Mouse (Mus musculus) thymus, postnatal 0 days (tissue): ENCODE measurements around the gene Gas2l2. TPM values are rescaled to one million over a fixed set of nuclear protein-coding genes. Genes with fewer than 3 reads are reported as not detected.
A peak's percentile ranks its signal among the peaks of the same experiment; 100 is the strongest.

Experiments
- DNase-seq: peaks from one replicate; pipeline ENCODE4 v3.0.0-alpha.2; 2015; ENCODE audit warnings: low spot score
- polyA plus RNA-seq: library from polyadenylated mRNA; unstranded; fragments of >200 nt; fragmentation: Nextera tagmentation; extraction: Ambion mirVana; gene quantifications from 2 replicates; pipeline ENCODE4 v1.2.1, GENCODE M21; 2015

Gene Gas2l2
- 0.12 and 0.21 TPM in 2 replicates for polyA plus RNA-seq

DNA sequence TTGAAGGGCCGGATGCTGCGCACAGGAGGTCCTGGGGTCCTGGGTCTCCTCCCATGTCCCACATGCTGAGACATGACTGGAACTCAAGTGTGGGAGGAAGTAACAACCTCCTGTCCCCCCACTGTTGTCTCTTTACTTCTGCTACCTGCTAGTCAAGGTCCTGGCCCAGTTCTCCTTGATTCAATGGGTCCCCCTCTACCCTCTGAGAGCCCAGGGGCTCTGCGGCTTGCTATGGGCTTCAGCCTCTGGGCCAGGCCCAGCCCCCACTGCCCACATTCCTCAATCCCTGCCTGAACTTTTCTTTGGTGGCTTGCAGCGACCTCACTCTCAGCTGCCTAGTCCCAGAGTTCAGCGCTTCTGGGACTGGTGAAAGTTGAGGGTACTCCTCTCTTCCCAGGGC lies at the start of gene Gas2l2:
Gas2l2 (minus strand) TSS at position 101 of the 400 bp plus-strand sequence.
- DNase-seq = no peak

DNA sequence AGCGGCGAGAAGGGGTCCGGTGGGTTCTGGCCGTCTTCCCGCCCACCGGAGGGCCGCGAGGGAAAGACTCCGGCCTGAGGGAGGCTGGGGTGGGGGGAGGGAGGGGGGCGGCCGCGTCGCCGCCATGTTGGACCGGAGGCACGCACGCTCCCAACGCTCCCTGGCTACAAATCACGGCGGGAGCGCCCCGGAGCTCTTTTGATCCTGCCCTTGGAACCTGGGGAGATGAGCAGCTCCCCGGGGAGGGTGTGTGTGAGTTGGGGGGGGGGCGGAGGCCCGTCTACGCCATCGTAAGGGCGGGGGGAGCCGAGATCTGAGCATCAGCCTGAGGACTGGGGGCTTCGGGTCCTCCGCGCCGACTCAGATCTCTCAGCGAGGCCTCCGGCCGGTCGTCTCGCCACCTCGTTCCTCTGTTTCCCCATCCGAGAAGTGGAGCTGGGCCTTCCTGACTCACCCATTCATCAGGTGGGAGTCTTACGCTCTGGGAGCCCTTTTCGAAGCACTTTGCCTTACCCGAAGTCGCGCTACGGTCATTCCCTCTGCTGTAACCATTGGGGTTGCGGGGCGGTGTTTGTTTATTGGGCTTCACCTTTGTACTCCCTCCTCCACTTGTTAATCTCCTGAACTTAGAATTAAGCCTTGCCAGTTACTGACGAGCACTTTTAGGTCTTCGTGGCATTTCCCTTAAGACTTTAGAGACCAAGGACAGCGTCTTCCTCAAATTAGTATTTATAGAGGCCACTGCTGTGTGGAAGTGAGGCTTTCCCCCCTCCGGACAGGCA lies 44.2 kb upstream of the Gas2l2 start:
- no peak for DNase-seq

DNA sequence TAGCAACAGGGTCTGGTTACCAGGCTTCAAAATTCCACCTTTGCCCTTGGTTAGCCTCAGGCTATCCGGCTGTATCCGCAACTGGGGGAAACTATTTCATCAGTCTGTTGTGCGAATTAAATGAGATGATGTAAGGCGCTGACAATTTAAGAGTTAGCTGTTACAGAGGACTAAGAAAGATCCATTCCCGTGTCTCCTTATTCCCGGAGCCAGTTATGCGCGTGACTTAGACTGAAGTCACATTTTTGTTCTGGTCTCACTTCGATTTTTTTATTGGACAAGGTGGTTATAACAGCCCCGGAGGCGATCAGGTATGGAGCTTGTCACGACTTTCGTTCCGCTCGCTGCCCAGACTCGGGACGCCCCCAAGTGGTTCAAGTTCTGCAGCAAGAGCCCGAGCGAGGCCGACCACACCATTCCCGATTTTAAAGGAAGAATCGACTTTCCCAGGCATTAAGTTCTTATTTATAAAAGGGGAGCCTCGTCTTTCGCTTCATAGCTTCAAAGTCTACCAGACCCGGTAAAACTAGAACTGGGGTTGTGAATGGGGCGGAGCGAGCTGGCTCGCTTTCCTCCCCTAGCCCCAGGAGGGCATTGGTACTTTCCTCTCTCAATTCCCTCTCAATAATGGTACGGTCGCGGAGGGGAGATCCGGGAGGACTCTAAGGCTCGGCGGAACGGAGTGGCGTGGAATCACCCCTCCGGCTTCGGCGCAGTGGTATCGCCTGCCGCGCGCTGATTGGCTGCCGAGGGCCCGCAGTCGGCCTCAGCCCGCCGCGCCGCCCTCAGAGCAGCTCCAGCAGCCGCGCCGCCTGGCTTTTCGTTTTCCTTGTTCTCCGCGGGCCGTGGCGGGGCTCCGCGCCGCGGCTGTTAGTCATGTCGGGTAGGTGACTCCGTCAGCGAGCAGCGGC lies 43.3 kb upstream of the Gas2l2 start, which contains the start of gene Taf15:
Taf15 (plus strand) TSS at position 763 of the 911 bp plus-strand sequence.
- DNase-seq = peak; percentile 99

DNA sequence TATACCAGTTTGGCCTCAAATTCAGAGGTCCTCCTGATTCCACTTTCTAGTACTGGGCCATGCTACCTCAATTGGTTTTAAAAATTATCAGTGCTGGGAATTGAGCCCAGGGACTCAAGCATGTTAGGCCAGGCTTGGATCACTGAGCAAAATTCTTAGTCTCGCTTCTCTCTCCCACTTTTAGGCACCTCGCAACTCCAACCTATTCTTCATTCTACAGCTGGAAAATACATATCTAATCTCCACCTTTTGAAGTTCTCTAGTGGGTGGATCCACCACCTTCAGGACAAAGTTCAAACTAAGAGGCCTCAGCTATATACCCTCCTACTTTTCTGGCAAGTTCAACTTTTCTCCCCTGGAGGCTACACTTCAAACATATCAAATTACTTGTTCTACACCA lies 42.5 kb upstream of the Gas2l2 start:
- peak; percentile 9 for DNase-seq

DNA sequence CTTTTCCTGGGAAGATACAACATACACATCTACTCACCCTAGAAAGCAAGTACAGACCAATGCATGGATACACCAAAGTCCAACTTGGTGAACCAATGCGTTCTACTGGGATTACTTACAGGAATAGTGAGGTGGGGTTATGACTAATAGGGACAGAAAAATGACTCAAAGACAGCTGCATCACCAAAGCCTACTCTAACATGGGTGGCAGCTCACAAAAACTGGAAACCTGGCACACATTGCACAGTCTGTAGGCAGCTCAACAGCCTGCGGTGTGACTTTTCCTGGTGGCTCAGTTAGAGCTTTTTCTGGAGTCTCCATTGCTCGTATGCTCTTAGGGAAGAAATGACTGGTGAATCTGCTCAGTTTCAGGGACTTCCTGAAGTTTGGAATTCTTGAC lies 39.5 kb upstream of the Gas2l2 start:
- DNase-seq = no peak

DNA sequence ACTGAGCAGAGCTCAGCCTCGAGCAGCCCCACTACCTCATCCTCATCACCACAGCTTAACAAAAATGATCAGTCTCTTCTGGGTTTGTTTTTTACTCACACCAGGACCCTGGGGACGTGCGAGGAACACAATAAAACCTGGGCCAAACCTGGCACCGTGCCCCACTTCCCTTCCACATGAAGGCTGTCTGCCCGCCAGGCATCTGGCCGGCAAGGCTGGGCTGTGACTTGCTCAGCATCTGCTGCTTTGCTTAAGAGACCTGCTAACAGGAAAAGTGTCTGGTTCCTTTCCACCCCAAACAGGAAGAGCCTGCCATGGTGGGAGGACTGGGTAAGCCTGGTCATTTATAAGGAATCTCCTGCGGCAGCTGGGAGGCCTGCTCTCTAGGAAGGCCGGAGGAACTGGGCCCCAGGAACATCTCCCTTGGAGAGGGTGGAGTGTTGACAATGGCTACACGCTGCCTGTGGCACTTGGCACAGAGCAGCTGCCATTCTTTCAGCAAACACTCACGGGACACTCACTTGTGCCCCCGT lies 37.9 kb upstream of the Gas2l2 start:
- DNase-seq = no peak

DNA sequence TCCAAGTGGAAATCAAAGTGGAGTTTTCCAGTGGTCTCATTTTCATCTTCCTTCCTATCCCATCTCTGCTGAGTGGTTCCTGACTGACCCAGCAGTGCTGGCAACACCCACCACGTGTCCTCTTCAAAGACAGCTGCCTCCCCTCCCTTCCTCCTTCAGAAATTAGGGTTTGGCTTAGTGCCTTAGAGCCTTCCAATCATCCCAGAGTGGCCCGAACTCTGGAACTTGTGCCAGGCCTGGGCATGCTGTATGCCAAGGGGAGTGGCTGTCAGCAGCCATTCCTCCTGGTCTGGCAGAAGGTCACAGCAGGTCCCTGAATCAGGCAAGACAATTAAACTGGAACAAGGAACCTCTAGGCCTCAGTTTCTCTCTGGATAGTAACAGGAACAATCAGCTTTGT lies 36.7 kb upstream of the Gas2l2 start:
- no peak for DNase-seq

DNA sequence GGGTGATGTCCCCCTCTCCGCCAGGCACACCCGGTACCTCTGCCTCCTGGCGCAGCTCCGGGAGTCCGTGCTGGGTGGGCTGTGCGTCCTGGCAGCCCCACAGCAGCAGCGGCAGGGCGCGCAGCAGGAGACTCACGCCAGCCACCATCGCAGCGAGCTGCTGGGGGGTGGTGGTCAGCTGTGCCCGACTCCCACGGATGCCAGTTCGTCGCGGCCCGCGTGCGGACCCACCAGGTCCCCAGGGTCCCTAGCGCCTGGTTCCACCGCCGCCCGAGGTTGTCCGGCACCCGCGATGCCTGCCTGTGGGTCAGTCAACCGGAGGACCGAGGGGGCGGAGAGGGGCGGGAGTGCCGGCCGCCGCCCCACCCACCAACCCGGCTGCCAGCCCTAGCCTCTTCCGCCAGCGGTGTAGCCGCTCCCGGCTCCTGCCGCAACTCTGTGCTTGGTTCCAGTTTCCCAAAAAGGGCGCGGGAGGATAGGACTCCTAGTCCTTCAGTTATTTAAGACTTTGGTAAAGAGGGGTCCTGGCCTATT lies 33.5 kb upstream of the Gas2l2 start, which contains the start of gene Mmp28:
Mmp28 (minus strand) TSS at position 361 of the 534 bp plus-strand sequence.
- DNase-seq = no peak

DNA sequence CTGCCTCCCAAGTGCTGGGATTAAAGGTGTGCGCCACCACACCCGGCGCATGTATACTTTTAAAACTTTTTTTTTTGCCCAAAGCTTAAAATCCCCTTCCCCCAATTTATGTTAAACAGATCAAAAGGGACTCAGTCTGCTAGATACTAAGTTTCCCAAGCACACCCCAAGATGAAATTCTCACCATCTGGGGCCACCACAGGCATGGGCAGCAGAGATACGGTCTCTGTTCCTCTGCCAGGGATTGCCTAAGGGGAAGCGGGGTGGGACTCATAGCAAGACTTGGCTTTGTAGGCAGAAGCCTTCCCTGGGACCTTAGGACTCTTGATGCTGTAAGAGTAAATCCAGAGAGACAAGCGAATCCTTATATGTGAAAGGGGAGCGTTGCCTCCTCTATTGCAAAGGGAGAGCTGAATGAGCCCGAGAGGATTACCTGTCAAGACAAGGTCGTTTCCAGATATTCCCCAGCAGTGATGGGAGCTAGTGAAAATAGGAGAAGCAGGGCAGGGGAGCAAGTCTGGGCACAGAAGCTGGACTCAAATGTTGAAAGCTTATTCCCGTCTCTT lies 32.3 kb upstream of the Gas2l2 start:
- DNase-seq = no peak

DNA sequence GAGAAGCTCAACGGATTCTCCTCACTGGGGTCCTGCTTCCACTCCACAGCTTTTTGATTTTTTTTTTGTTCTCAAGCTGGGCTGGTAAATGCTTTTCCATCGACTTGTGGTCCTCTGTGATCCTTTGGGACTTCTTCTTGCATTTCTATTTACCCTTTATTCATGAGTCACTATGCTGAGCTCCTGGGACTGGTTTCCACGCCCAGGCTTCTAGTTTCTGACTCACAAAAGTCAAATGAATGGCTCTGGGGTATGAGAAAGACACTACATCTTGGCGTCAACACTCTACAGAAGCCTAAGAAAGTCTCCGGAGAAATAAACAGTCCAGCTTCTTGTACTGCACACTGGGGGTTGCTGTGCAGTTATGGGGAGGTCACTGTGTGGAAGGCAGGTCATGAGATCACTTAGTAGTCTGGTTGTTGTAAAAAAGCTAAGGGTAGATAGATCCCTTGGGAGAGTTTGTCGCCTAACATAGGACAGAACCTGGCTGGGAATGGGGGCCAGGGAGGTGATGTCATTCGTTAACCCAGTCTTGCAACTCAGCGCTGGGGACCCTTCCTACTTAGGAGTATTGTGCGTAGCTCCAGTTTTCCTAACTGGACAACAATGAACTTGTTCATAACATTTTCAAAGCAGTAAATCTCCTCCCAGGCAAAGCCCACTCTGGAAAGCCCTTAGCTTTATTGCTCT lies 28.8 kb upstream of the Gas2l2 start:
- DNase-seq = no peak

DNA sequence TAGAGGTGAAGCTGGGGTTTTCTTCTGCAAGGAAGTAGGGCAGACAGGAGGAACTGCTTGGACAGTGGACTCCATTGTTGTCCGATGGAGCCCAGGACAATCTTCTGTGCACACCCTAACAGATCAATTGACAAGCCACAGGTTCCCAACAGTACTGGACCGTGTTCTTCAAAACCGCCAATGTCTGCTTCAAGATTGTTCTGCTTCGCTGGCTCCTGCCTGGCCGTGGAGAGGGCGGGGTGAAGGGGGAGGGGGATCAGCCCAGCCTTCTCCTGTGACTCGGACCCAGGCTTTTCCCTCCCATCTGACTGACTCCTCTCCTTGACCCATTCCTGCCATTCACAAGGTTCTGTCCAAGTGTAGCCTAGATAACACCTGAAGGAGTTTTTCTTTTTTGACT lies 28.0 kb upstream of the Gas2l2 start:
- DNase-seq = no peak

DNA sequence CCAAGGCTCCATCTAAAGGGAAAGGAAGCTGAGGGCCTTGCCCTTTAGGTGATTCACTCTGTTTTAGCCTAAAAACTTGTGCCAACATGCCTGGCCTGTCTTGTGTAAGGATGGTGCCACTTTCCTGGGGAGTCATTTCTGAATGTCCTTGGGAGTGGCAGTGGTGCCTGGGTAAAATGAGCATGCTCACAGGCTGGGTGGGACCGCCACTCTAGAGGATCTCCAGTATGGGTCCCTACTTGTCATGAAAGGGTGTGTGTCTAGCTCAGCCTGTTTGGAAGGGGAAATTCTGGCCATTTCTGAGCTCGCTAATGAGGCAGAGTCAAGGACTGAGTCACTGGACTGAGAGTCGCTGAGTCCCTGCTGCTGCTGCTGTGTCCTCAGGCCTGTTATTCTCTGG lies 26.4 kb upstream of the Gas2l2 start:
- DNase-seq = no peak

DNA sequence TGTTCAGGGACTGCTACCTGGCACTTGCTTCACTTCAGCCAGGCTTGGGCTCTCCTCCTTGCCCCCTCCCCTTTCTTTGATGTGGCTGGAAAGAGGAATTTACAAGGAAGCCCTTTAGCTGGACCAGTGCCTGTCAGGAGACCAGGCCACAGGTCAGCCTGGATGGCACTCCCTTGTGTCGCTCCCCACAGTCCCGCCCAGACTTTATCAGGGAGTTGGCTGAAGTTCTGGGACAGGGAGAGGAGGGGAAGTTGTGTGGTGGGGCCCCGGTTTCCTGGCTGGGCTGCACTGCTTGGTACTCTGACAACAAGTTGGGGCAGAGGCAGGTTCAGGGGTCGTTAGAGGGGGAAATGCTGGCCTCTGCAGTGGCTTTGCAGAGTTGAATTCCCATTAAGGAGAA lies 25.3 kb upstream of the Gas2l2 start:
- DNase-seq = no peak

DNA sequence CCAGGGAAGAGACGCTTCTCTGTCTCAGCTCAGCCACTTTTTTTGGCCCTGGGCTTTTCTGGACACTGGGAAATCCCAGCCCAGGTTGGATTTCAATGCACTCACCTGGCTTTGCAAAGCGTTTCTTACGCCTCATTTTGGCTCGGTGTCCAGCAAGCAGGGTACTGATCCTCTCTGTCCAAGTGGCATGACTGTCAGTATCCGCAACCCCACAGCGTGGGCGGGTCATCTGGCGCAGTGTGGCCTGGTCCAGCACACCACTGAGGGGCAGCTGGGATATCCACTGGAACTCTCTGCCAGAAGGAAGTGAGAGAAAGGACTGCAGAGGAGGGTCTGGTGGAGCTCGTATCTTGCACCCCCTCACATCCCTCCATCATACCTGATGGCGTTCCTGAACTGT lies 22.0 kb upstream of the Gas2l2 start:
- no peak for DNase-seq

DNA sequence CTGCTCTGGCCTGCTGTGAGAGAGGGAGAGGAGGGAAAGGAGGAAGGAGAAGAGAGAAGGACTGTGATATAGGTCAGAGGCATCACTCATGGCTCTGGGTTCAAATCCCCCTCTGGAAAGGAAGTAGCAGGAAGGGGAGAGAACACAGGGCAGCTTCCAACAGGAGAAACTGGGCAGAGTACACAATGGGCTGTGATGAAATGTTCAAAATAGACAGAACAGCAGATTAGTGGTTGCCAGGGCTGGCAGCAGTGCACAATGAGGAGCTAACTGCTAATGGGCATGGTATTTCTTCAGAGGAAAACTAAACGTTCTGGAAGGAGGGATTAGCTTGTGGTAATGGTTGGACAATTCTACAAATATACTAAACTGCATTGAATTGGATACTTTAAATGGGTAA lies 21.3 kb upstream of the Gas2l2 start:
- DNase-seq = no peak

DNA sequence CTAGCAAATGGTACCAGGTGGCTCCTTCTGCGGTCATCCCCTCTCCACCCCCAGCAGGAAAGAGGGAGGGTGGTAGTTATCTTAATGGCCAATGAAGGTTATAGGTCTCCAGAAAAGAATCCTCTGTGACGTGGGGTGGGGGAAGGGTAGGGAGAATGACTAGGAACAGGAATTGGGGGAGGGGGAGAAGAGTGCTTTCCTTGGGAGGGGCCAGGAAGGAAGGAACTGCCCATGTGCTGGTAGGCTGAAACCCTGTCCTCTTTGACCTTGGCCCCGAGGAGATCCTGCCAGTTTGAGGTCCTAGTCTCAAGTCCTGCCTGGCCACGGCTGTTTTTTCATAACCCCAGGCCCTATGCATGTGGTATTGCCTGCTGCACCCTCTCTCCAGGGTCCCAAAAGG lies 20.0 kb upstream of the Gas2l2 start:
- no peak for DNase-seq

DNA sequence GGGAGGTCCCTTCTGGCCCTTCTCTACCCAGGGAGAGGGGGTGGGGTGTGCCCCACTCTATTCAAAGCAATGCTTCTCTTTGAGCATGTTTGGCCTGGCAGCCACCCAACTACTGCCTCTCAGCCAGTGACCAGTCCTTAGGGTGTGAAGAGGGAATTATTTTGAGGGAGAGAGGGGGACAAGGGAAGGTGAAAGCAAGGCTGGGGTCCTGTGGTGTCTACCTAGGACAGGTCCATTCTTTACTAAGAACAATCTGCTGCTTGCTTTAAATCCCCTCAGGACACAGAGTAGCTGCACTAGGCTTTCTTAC lies 19.6 kb upstream of the Gas2l2 start:
- DNase-seq = no peak

DNA sequence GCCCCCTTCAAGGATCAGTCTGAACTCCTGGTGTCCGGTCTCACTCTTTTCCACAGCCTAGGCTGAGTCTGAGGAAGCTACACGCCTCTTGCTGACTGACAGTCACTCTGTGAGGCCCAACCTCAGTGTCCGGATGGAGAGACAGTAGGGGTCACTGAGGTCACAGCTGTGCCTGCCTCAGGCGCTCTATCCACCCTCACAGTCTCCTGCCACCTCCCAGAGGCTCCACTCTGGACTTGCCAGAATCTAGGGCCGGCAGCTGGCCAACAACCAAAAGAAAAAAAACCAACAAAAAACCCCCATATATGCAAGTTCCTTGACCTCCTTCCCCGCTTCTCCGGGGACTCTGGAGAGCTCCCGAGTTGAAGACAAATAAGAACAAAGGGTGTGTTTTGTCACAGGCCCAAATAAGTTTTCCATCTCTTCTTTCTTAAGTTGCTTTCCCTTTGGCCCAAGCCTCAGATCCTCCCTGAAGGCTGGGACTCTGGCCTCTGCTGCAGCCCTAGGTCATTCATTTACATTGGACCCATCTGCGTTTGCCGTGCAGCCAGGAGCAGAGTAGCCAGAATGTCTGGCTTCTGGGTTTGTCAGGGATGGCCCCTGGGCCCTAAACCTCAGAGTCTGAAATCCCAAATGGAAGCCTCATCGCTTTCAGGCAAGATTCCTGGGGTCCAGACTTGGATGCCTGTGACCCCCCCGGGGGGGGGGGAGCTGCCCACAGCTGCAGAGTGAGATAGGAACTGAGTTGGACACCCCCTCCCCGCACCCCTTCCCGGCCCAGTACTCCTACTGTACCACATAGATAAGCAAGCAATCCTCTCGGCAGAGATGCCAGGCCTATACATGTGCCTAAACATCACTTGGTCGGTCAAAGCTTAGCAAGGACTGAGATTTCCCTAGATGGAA lies 19.0 kb upstream of the Gas2l2 start:
- DNase-seq = no peak

DNA sequence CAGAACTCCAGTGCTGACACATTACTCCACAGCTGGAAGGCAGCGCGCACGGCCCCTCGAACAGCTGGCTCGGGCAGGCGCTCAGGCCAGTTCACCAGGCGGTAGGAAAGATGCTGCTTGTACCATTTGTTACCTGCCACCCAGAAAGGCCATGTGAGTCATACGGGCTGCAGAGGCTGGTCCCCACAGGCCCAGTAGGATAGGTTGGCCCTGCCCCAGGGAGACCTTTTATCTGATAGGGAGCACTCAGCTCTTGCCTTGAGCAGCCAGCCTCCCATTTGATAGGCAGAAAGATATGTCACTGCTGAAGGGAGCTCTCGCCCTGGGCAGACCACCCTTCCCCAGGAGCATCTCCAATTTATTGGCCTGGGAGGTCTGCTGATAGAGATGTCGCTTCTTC lies 18.4 kb upstream of the Gas2l2 start:
- DNase-seq = no peak

DNA sequence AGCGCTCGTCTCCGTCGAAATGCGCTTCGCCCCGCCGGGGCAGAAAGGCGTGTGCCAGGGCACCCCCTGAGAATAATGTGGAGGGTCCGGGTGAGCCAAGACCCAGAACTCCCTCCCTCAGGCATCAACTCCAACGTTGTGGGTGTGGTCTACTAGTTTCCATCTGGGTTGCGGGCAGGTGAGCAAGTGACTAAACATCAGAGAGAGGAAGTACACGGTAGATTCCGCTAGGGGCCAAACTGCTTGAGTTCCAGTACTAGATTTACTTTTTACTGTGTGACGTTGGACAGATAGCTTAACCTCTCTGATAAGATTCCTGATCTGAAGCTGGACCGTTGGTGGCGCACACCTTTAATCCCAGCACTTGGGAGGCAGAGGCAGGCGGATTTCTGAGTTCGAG lies 15.7 kb upstream of the Gas2l2 start:
- peak; percentile 42 for DNase-seq
